Mouse (Mus musculus) mesoderm, embryonic 11.5 days (tissue): ENCODE measurements at regions not wholly inside any gene's neighbourhood (a gene's known extent, or its start where the extent isn't known, plus 50 kb on each side); places are given as distances from the start of the nearest gene placed in this dataset.

Experiments
- DNase-seq: peaks from one replicate; pipeline ENCODE4 v3.0.0-alpha.2; 2012; ENCODE audit warnings: low read depth, low spot score

DNA sequence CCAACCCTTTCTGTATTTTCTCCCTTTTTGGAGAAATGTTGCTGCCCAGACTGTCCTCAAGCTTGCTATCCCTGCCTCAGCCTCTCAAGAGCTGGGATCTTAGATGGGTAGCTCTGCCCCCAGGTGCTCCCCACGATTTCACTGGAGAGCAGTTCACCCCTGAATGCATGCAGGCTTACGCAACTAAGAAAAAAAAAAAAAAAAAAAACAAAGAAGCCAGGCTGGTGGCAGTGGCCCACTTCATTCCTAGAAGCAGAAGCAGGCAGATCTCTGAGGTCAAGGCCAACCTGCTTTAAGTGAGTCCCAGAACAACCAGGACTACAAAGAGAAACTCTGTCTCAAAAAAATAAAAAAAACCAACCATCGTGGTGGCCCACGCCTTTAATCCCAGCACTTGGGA lies 51.2 kb upstream of the Fbxo11 start:
- no peak for DNase-seq

DNA sequence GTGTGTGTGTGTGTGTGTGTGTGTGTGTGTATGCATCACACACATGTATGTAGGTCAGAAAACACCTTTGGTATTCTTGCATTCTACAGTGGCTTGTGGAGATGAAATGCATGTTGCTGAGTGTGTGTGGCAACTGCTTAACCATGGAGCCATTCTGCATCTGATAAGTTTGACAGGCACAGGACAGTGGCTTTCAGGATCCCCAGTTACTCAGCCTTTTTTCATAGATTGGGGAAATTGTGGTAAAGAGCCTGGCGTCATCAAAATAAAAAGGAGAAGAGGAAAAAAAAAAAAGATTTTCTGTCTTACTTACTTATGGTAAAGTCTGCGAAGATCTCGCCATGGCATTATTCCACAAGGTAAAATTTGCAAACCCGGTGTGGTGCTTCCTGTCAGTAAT lies 53.6 kb upstream of the Fbxo11 start:
- no peak for DNase-seq

DNA sequence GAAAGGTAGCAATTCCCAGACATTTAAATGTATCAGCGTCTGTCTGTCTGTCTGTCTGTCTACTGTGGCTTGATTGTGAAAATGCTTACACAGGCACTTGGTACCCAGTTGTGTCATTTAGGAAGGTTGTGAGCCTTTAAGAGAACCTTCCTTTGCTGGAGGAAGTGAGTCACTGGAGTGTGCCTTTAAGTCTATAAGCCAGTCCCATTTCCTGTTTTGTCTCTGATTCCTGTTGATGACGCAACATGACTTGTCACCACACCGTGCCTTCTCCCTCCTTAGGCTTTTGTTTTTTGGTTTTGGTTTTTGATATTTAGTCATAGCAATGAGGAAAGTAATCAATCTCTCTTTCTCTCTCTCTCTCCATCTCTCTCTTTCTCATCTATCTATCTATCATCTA lies 58.6 kb upstream of the Fbxo11 start:
- no peak for DNase-seq

DNA sequence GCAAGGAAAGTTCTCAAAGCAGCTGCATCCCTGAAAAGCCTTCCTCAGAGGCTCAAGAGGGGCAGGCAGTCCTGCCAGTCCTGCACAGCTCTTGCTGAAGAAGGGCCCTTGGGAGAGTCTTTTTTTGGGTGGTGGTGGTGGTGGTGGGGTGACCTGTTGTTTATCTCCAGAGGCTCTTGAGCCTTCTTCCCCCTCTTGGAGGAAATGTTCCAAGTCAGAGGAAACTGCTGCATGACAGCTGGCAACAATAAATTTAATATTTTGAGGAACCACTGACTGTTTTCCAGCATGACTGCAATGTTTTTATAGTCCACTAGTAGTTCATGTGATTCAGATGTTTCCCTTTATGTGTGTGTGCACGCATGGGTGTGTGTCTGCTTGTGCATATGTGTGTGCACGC lies 62.0 kb upstream of the Fbxo11 start:
- no peak for DNase-seq

DNA sequence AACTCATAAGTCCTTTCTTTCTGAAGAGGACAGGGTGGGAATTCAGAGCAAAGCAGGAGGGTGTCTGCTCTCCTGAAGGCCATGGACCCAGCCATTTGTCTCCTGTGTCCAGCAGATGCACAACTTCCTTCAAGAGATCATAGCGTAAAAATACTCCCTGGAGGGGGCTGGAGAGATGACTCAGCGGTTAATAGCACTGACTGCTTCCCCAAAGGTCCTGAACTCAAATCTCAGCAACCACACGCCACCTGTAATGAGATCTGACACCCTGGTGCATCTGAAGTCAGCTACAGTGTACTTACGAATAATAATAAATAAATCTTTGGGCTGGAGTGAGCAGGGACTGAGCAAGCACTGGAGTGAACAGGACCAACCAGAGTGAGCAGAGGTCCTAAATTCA lies 66.2 kb upstream of the Fbxo11 start:
- DNase-seq: no peak

DNA sequence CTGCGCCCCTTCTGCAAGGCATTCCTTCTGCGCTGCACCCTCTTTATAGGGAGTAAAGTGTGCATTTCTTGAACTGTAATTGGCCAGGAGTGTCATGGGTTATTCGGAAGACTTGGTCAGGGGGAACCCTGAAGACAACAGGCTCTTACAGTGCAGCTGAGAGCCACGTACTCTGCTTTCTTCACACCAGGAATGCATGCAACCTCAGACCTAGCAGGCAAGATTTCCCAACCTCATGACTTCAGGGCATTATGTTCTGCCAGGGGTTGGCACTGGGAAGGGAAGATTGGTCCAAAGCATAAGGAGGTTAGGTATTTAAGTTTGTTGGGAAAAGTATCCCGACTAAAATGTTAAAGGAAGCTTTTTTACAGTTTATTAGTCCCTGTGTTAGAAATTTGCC lies 66.9 kb upstream of the Fbxo11 start:
- DNase-seq: no peak

DNA sequence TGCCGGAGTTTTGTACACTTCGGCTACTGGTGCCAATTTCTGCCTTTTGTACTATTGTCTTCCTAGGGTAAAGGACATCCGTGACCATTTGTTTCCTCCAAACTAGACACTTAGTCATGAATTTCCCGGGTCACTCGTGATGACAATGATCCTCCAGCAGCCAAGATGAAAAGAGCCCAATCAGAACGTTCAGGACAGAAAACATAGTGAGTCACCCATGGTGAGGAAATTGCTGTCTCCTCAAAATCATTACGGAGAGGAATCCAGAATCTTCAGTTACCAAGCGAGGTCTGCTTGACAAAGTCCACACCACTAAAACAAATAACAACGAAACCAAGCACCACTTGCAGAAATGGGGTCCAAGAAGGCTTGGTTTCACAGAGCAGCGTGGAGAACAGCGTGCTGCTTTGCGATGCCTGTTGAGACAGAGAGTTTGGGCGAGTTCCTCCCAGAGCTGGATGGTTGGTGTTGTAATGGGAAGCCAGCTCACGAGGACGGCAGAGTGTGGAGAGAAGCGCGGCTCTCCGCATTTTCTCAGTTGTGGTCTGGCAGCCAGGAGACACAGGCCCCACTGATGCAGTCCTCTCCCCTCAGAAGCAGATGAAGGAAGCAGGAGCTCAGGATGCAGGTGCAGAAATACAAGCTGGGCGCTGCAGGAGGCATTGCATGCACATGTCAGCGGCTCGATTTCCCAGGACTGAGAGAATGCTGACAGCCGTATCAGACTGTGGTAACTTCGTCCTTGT lies 67.7 kb upstream of the Fbxo11 start:
- DNase-seq: no peak

DNA sequence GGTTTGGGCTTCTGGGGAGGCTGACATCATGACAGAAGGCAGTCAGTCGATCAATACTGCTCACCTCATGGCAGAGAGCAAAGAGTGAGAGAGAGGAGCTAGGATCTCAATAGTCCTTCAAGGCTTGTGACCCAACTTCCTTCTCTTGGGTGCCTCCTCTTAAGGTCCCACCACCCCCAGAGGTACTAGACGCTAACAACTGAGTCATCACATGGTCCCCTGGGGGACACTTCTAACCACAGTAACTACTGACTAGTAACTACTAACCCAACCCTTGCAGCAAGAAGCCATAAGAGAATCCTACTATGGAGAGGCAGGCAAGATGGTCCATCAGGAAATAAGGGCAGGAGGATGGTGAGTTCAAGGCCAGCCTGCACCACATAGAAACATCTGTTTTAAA lies 69.5 kb upstream of the Fbxo11 start:
- no peak for DNase-seq

DNA sequence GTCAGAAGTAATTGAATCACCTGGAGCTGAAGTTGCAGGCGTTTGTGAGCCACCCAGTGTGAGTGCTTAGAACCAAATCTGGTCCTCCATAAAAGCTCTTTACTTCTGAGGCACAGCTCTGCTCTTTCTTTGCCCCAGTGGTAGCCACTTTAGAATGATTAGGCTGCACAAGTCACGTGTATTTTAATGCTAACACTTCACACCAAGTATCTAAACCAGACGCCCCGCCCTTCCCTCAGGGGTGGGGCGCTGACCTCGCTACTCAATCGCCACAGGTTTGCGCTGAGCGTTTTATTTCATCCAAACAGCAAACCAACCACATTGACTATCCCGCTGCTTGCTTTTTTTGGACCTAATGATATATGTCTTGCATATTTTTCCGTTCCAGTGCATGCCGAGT lies 76.4 kb upstream of the Fbxo11 start:
- DNase-seq: no peak

DNA sequence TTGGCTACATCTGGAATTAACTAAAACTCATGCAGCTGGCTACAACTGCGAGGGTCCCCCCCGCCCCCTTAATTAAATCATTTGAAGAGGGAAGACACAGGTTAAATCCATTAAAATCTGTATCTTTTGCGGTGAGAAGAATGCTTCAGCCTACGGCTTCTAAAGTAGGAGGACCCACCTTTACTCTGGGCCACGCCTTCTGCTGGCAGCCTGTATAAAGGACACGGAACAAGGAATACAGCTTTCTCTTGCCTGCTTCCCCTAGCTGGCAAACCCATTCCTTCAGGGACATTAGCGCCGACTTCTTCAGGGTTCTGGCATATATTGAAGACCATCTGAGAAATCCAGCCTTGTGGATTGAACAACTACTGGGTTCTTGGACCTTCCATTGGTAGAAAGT lies 76.9 kb upstream of the Fbxo11 start:
- DNase-seq: no peak

DNA sequence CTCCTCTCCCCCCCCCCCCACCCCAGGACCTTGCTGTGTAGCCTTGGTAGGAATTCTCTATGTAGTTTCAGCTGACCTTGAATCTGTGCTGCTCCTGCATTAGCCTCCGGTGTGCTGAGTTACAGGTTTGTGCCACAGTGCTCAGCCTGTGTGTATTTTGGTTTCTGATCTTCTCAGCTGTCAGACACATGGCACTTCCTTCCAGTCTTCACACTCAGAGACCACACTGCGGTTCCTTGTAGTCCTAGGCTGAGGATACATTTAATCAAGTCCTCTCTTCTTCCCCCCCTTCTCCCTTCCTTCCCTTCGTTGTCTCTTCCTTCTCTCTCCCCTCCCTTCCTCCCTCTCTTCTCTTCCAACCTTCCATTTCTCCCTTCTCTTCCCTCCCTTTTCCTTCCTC lies 77.7 kb upstream of the Fbxo11 start:
- no peak for DNase-seq

DNA sequence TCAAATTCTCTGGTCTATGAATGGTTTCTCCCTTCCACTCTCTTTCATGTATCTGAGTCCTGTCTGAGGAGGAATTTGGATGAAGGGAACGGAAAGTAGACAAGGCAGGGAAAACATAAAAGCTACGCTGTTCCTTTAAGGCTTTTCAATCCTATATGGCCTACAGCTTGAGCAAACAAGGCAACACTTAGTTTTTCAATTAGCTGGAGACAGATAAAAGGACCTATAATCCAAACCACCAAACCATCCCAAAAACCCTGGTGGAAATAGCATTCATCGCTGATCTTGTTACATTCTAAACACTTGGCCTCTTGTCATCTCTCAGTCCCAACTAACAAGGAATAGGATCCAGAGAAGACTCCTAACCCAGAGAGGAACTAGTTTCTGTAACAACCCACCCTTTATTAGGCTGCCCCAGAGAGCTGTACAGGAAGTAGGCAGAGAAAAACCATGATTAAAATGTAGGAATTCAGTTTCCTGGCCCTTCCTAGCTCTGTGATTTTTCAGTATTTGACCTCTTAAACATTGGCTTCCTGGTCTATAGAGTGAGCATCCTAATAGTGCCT lies 78.4 kb upstream of the Fbxo11 start:
- DNase-seq: no peak

DNA sequence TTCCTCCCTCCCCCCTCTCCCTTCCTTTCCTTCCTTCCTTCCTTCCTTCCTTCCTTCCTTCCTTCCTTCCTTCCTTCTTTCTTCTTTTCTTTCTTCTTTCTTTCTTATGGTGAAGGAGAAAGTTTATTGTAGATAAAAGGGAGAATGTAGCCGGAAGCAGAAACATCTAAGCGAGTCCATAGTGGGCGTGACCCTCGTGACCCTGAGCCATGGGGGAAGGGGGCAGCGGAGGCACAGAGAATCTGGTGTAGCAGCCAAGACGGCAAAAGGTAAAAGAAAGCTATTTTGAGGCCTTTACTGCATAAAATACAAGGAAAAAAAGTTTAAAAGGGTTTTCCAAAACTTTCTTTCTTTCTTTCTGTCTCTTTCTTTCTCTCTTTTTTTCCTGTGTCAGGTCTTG lies 93.5 kb upstream of the Fbxo11 start:
- DNase-seq: no peak

DNA sequence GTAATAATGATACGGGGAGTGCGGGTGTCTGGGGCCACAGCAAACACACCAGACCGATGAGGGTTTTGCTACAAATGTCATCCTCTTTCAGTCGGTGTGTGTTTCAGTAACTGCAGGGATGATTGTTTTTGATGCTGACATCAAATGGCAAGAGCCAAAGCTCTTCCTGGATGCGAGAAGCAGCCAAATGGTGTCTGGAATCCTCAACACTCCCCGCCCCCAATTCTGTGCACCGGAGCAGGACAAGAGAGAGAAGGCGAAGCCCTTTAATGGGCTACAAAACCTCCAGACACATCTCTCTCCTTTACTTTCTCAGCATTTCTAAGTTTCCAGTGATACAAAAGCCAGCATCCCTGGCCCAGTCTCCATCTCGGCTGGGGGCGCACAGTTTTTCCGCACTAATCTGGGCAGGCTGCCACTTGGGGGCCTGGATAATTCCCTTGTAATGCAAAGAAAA lies 94.1 kb upstream of the Fbxo11 start:
- no peak for DNase-seq

DNA sequence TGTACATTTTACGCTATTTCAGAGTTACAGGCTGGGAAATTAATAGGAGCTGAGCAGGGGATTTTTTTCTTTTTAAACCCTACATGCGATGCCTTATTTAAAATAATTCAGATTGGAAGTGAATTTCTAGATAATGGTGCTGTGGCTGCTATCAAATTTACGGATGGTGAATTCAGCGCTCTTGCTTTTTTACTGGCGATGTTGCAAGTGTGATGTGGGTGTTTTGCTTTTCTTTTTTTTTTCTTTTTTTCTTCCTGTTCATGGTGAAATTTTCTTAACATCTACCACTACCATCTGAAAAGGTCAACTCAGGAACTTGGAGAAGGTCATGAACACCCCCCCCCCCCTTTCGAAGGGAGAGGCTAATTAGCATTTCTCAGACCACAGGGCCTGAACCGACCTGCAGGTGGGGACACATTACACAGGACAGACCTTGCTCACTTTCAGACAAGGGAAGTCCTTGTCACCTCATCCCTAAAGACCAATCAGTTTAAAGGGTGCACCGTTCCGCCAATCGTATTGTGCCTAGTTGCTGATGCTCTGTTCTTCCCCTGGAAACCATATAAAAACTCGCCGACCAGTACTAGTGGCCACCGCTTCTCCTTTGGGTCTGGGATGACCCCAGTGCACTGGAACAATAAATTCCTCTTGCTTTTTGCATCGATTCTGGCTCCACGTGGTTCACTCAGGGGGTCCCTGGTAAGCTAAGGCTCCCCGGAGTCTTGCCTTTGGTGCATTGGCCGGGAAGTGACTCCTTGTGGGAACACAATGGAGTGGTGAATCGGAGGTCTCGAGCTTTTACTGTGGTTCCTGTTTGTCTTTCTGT lies 95.0 kb upstream of the Fbxo11 start:
- no peak for DNase-seq

DNA sequence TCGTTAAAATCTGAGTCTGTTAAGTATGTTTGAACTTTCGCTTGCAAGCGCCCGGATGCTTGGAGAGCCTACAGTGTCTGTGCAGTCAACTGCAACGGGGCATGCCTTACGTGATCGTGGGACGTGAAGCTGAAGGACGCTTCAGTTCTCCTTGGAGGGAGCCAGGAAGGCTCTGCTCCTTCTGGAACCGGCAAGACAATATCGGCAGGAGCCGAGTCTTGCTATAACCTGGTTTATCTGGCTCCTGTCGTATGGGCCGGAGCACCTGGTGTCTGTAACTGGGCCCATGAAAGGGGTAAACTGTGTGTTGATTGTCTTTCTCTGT lies 95.5 kb upstream of the Fbxo11 start:
- DNase-seq: no peak

DNA sequence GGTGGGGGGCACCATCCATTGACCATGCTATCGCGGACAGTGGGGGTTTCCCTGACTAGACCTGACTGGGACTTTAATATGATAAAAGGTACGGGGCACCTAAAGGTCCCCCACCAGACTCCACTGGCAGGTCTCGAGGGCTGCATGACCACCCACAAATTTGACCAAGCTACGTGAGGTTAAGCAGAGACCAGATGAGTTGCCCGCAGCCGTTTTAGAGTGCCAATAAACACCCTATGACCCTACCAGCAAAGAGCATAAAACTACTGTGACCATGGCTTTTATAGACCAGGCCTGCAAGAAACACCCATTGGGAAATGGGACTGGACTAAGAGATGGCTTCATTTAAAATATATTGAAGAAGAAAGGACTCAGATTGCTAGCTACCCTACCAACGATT lies 96.7 kb upstream of the Fbxo11 start:
- DNase-seq: no peak

DNA sequence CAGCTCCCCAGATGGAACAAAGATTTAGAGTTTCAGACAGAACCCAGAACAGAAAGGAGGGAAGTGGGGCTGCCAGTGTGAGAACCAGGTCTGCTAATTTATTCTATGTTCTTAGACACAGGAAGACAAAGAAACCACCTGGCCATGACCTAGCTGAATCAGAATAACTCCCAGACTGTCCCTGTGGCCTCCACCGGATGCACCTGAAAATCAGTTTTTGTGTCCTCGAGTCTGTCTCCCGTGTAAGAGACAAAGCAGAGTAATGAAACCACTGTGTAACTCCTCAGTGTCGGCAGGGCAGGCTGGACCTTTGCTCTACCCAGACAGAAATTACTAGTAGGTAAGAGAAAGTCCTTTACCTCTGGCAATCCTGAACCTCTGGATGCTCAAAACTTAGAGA lies 99.7 kb upstream of the Fbxo11 start:
- no peak for DNase-seq

DNA sequence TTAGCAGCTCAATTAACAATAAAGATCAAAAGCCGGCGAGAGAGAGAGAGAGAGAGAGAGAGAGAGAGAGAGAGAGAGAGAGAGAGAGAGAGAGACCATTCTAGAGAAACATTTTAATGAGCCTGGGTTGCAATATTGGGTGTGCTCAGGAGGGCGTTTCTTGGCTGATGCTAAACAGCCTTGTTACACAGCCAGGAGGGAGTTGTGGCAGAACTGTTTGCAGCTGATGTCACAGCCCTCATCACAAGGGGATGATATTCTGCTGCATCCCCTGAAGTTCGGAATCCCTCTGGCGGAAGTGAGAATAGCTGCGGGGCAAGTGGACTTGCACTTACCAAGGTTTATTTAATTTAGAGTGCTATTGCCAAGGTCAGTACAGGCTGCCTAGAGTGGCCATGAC lies 100.7 kb upstream of the Fbxo11 start:
- DNase-seq: no peak

DNA sequence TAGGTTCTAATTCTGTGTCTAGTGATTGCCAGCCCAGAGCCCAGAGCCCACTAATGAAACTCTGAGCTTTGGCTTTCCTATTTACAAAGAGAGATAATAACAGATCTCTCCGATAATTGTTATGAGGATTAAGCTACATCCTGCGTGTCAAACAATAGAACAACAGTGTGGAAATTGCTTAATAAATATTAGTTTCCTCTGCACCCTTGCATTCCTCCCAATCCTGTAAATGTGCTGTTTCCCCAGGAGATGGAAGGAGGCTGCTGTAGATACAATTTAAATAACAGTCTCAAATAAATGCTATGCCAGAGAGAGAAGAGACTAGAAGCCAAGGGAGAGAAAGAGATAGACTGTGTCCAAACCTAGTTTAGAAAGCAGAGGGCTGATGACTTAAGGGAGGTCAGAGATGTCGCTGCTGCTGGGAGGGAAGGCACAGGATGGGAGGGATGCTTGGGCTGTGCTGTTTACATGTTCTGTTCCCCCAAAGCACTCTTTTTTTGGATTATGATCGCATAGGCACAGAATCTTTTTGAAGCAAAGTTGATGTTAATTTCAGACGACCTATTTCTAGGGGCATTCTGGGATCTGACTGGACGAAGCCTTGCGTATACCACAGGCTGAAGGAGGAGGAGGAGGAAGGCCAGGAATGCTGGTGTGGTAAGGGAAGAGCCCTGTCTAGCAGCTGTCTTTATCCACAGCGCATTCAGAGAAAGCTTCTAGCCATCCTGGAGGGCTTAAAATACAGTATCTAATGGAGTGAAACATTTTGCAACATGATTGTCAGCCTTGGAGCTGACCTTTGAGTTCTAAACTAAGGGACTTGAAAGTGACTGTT lies 103.4 kb upstream of the Fbxo11 start:
- no peak for DNase-seq

DNA sequence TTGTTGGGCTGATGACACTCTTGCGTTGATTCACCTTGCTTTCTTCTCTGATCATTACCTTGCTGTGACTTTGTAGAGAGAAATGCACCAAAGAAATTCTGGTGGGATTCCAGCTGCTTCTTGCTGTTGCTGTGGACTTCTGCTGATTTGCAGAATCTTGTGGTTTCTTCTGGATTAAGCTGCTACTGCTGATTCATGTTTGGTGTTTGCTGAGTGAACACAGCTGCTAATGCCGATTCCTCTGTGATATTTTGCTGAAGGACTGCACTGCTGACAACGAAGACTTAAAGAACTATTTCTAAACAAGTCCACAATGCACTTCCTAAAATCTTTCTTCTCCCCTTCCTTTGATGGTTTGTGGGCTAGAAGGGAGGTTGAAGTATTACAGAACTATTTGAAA lies 106.5 kb upstream of the Fbxo11 start:
- no peak for DNase-seq

DNA sequence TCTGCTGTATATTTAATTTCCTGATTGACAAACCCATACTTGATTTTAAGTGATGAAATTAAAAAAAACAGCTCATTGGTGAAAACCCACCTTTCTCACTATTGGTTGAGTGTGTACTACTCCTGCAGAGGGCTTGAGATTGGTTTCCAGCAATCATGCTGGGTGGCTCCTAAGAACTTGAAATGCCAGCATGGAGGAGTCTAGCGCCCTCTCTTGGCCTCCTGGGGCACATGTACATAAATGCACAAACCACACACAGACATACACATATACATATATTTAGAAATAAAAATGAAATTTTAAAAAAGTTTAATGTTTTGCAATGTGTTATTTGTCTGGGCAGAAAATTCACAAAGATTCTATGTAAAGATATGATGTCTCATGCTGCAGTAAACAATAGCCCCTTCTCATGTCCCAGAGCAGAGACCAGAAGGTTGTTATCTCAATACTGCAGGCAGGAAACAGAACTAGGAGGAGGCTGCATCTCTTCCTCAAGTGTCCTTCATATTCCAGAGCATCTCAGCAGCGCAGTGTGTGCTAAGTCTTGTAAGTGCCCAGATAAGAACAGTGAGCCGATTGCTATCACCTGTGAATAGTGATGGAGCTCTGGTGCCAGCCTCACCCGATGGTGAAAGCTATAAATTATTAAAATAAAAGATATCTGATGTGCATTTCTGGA lies 108.4 kb upstream of the Fbxo11 start:
- no peak for DNase-seq
